Mouse (Mus musculus) embryonic facial prominence, embryonic 12.5 days (tissue): ENCODE results near the gene Rasgrf2. TPM values are rescaled to one million over a fixed set of nuclear protein-coding genes. Genes with fewer than 3 reads are reported as not detected.

Experiments used
- ATAC-seq: fragments of 200-750 bp; cut with Nextera tagmentation; 2 replicates; pipeline ENCODE4 v1.8.0; 2017; ENCODE audit not compliant: insufficient number of reproducible peaks, insufficient read depth, low FRiP score, low TSS enrichment
- H3K27ac ChIP-seq: fragments of 300-500 bp; sonication (generic); 2 replicates; pipeline ENCODE4 v1.5.1; 2016; ENCODE audit warnings: mild to moderate bottlenecking
- H3K27me3 ChIP-seq: fragments of 300-500 bp; sonication (generic); 2 replicates; pipeline ENCODE4 v1.6.1; 2016; ENCODE audit warnings: mild to moderate bottlenecking, moderate library complexity
- H3K36me3 ChIP-seq: fragments of 300-500 bp; sonication (generic); 2 replicates; pipeline ENCODE4 v1.6.1; 2016; ENCODE audit warnings: mild to moderate bottlenecking
- H3K4me1 ChIP-seq: fragments of 300-500 bp; sonication (generic); 2 replicates; pipeline ENCODE4 v1.6.1; 2016
- H3K4me2 ChIP-seq: fragments of 300-500 bp; sonication (generic); replicated peaks from 2 replicates; pipeline ENCODE4 v1.6.1; 2016; ENCODE audit warnings: mild to moderate bottlenecking, moderate library complexity
- H3K4me3 ChIP-seq: fragments of 300-500 bp; sonication (generic); 2 replicates; pipeline ENCODE4 v1.5.1; 2016; ENCODE audit warnings: mild to moderate bottlenecking
- H3K9ac ChIP-seq: fragments of 300-500 bp; sonication (generic); 2 replicates; pipeline ENCODE4 v1.6.1; 2016; ENCODE audit warnings: mild to moderate bottlenecking, moderate library complexity
- H3K9me3 ChIP-seq: fragments of 300-500 bp; sonication (generic); 2 replicates; pipeline ENCODE4 v1.6.1; 2016; ENCODE audit warnings: mild to moderate bottlenecking, moderate library complexity
- WGBS: fragments of 180-500 bp; shearing (Covaris S2); methylation state at CpG from one replicate; pipeline ENCODE4 v1.1.7; 2016; 5-methylcytosine and 5-hydroxymethylcytosine counted together
- polyA plus RNA-seq: library from polyadenylated mRNA; unstranded; fragments of >200 nt; fragmentation: Nextera tagmentation; extraction: Ambion mirVana; gene quantifications from 2 replicates; pipeline ENCODE4 v1.2.1, GENCODE M21; 2016

Rasgrf2 gene
- polyA plus RNA-seq, 1 experiment from 2014 or later, result 0.49 TPM

GRCm38 (mm10) chr13:92104259-92104658, 27.2 kb downstream of the Rasgrf2 start:
- Histone ChIP-seq H3K4me2 (no peak overlapping the region), H3K27me3 (no peaks in the 10 kb centered on the region), H3K4me1 (no peaks in the 10 kb centered on the region), H3K36me3 (no peaks in the 10 kb centered on the region), H3K27ac (no peak overlapping the region), H3K9ac (no peak overlapping the region), H3K4me3 (no peak overlapping the region), H3K9me3 (no peaks in the 10 kb centered on the region)
- no peak for ATAC-seq
- 72% methylated on average over 7 of the region's 7 CpGs for WGBS

- no peak for ATAC-seq
- H3K4me2 ChIP-seq, result no peak overlapping the region
- WGBS, result 64% methylated on average over 7 of the region's 7 CpGs
Measured at GRCm38 (mm10) chr13:92098484-92098883, 33.0 kb downstream of the Rasgrf2 start.

GRCm38 (mm10) chr13:92095131-92096090, 36.0 kb downstream of the Rasgrf2 start:
- Histone ChIP-seq H3K4me3 (no peak overlapping the region), H3K27ac (no peak overlapping the region), H3K9me3 (no peaks in the 10 kb centered on the region), H3K4me2 (no peak overlapping the region), H3K4me1 (0 out of 2 replicates have a peak, but pooled peaks cover 6% of the 10 kb centered on the region), H3K27me3 (no peaks in the 10 kb centered on the region), H3K36me3 (no peaks in the 10 kb centered on the region), H3K9ac (no peak overlapping the region)
- no peak for ATAC-seq
- 69% methylated on average over 12 of the region's 12 CpGs for WGBS

More at GRCm38 (mm10) chr13:92098484-92098883, 33.0 kb downstream of the Rasgrf2 start:
- Histone ChIP-seq H3K36me3 (no peaks in the 10 kb centered on the region), H3K27me3 (no peaks in the 10 kb centered on the region), H3K4me1 (0 out of 2 replicates have a peak, but pooled peaks cover 6% of the 10 kb centered on the region), H3K4me3 (no peak overlapping the region), H3K9ac (no peak overlapping the region), H3K27ac (no peak overlapping the region), H3K9me3 (no peaks in the 10 kb centered on the region)

- H3K9ac ChIP-seq, result no peak overlapping the region
- H3K4me3 ChIP-seq, result no peak overlapping the region
- no peaks in the 10 kb centered on the region for H3K36me3 ChIP-seq
- no peaks in the 10 kb centered on the region for H3K9me3 ChIP-seq
- no peak overlapping the region for H3K4me2 ChIP-seq
- H3K27me3 ChIP-seq, result no peaks in the 10 kb centered on the region
- H3K27ac ChIP-seq, result no peak overlapping the region
- 81% methylated on average over 6 of the region's 6 CpGs for WGBS
- 0 out of 2 replicates have a peak, but pooled peaks cover 6% of the 10 kb centered on the region for H3K4me1 ChIP-seq
- ATAC-seq, result no peak
Measured at GRCm38 (mm10) chr13:92093712-92094290, 37.7 kb downstream of the Rasgrf2 start.

GRCm38 (mm10) chr13:92073111-92073510, 58.3 kb downstream of the Rasgrf2 start:
- Histone ChIP-seq H3K4me1 (no peaks in the 10 kb centered on the region), H3K4me3 (no peak overlapping the region), H3K9ac (no peak overlapping the region), H3K27ac (no peak overlapping the region), H3K4me2 (no peak overlapping the region), H3K27me3 (no peaks in the 10 kb centered on the region), H3K36me3 (no peaks in the 10 kb centered on the region), H3K9me3 (no peaks in the 10 kb centered on the region)
- WGBS, result 70% methylated on average over 1 of the region's 1 CpGs
- no peak for ATAC-seq

- H3K36me3 ChIP-seq, result no peaks in the 10 kb centered on the region
- no peak overlapping the region for H3K27ac ChIP-seq
- H3K4me3 ChIP-seq, result no peak overlapping the region
- H3K9ac ChIP-seq, result no peak overlapping the region
- ATAC-seq, result no peak
- no peaks in the 10 kb centered on the region for H3K9me3 ChIP-seq
- H3K4me1 ChIP-seq, result no peaks in the 10 kb centered on the region
- H3K4me2 ChIP-seq, result no peak overlapping the region
- no peaks in the 10 kb centered on the region for H3K27me3 ChIP-seq
Measured at GRCm38 (mm10) chr13:92068651-92069050, 62.8 kb downstream of the Rasgrf2 start.

GRCm38 (mm10) chr13:92067831-92068230, 63.6 kb downstream of the Rasgrf2 start:
- H3K4me1 ChIP-seq, result no peaks in the 10 kb centered on the region
- no peaks in the 10 kb centered on the region for H3K9me3 ChIP-seq
- H3K9ac ChIP-seq, result no peak overlapping the region
- no peaks in the 10 kb centered on the region for H3K36me3 ChIP-seq
- ATAC-seq, result no peak
- WGBS, result 74% methylated on average over 2 of the region's 2 CpGs
- no peak overlapping the region for H3K4me2 ChIP-seq
- no peaks in the 10 kb centered on the region for H3K27me3 ChIP-seq
- H3K4me3 ChIP-seq, result no peak overlapping the region
- H3K27ac ChIP-seq, result no peak overlapping the region

- H3K27me3 ChIP-seq, result no peaks in the 10 kb centered on the region
- no peak overlapping the region for H3K9ac ChIP-seq
- ATAC-seq, result no peak
- WGBS, result 95% methylated on average over 12 of the region's 12 CpGs
- no peak overlapping the region for H3K4me2 ChIP-seq
- no peaks in the 10 kb centered on the region for H3K36me3 ChIP-seq
- H3K9me3 ChIP-seq, result no peaks in the 10 kb centered on the region
- no peak overlapping the region for H3K4me3 ChIP-seq
- no peaks in the 10 kb centered on the region; the same call in 1 of the 2 replicates for H3K4me1 ChIP-seq
- no peak overlapping the region for H3K27ac ChIP-seq
Measured at GRCm38 (mm10) chr13:92053748-92054147, 77.7 kb downstream of the Rasgrf2 start.

- Histone ChIP-seq H3K4me1 (no peaks in the 10 kb centered on the region; the same call in 1 of the 2 replicates), H3K4me2 (no peak overlapping the region), H3K9me3 (no peaks in the 10 kb centered on the region), H3K27ac (no peak overlapping the region), H3K27me3 (no peaks in the 10 kb centered on the region), H3K4me3 (no peak overlapping the region), H3K9ac (no peak overlapping the region), H3K36me3 (no peaks in the 10 kb centered on the region)
- WGBS, result 94% methylated on average over 3 of the region's 3 CpGs
- no peak for ATAC-seq
Measured at GRCm38 (mm10) chr13:92053001-92053400, 78.5 kb downstream of the Rasgrf2 start.

- no peak for ATAC-seq
Measured at GRCm38 (mm10) chr13:92051216-92051615, 80.2 kb downstream of the Rasgrf2 start.

GRCm38 (mm10) chr13:92041584-92042563, 89.6 kb downstream of the Rasgrf2 start:
- H3K4me1 ChIP-seq, result peaks cover 5% of the 10 kb centered on the region; the same call in 1 of the 2 replicates

More at GRCm38 (mm10) chr13:92051216-92051615, 80.2 kb downstream of the Rasgrf2 start:
- no peak overlapping the region for H3K27ac ChIP-seq
- 47% methylated on average over 3 of the region's 3 CpGs for WGBS
- H3K9ac ChIP-seq, result no peak overlapping the region
- no peaks in the 10 kb centered on the region for H3K9me3 ChIP-seq
- H3K36me3 ChIP-seq, result no peaks in the 10 kb centered on the region
- H3K4me1 ChIP-seq, result no peaks in the 10 kb centered on the region; the same call in 1 of the 2 replicates
- no peaks in the 10 kb centered on the region for H3K27me3 ChIP-seq
- H3K4me3 ChIP-seq, result no peak overlapping the region
- H3K4me2 ChIP-seq, result no peak overlapping the region

More at GRCm38 (mm10) chr13:92041584-92042563, 89.6 kb downstream of the Rasgrf2 start:
- H3K27me3 ChIP-seq, result no peaks in the 10 kb centered on the region
- no peak for ATAC-seq
- H3K36me3 ChIP-seq, result no peaks in the 10 kb centered on the region
- WGBS, result 51% methylated on average over 8 of the region's 8 CpGs
- no peaks in the 10 kb centered on the region for H3K9me3 ChIP-seq
- H3K27ac ChIP-seq, result no peak overlapping the region
- H3K9ac ChIP-seq, result no peak overlapping the region
- H3K4me2 ChIP-seq, result no peak overlapping the region
- no peak overlapping the region for H3K4me3 ChIP-seq
